Mouse (Mus musculus): ENCODE measurements around the gene Sptbn1.

DNA sequence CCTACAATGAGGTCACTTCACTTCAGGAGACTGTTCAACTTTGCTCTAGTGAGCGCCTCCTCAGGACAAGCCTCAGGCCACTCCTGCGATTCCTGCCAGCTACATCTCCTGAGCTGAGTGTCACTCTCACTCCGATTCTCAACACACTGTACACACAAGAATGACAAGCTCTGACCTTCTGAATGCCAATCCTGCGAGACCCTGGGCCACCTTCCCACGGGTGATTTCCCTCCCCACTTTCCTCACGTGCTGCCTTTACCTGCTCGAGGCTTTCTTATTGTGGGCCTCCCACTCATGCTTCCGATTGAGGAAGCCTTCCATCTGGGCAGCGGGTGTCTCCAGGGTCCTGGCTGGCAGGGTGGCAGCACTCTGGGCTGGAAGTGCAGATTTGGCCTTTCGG, 163.8 kb downstream of the Sptbn1 start:
- TF ChIP-seq CTCF (conservative IDR thresholded peaks at IDR 0.05; ENCODE audit: low read length): no peak
- TF ChIP-seq POU5F1 (IDR thresholded peaks at IDR 0.05; ENCODE audit: borderline replicate concordance, low read length): no peak

Data from E14TG2a.4 (cell line).